Mouse (Mus musculus) liver, adult 10 weeks (tissue): ENCODE results near the gene Gm2916. TPM values are rescaled to one million over a fixed set of nuclear protein-coding genes. Genes with fewer than 3 reads are reported as not detected.

Experiments used
- polyA plus RNA-seq: library from polyadenylated mRNA; stranded (reverse); fragments of 350-450 nt; fragmentation: Illumina TruSeq; extraction: RNeasy Lipid Tissue Mini Kit (QIAGEN cat#74804); gene quantifications from one replicate; pipeline ENCODE4 v1.2.3, GENCODE M21; 2014; ENCODE audit warnings: low read depth, low replicate concordance

The Gm2916 gene
- not detected for polyA plus RNA-seq

GRCm38 (mm10) chr14:3883872-3884271 lies at the start of gene Gm2916:
TSS of gene Gm2916 (plus strand) at chr14:3884172.

GRCm38 (mm10) chr14:3845945-3846344 lies 38.0 kb upstream of the Gm2916 start, which contains the start of gene Gm3033:
TSS of gene Gm3033 (plus strand) at chr14:3846245.

GRCm38 (mm10) chr14:3931456-3931855 lies 47.5 kb downstream of the Gm2916 start, which contains the start of gene Gm3029:
TSS of gene Gm3029 (plus strand) at chr14:3931756.

GRCm38 (mm10) chr14:3963247-3963646 lies 79.3 kb downstream of the Gm2916 start, which contains the start of gene Gm3095:
TSS of gene Gm3095 (plus strand) at chr14:3963547.

Other genes starting within 250 kb of the Gm2916 start
- gene Gm3012, start 249.7 kb upstream of the Gm2916 start, polyA plus RNA-seq: not detected
- not detected for gene Gm3020, start 232.1 kb upstream of the Gm2916 start, polyA plus RNA-seq
- not detected for gene Gm3043, start 195.4 kb upstream of the Gm2916 start, polyA plus RNA-seq
- not detected for gene Gm3002, start 74.1 kb upstream of the Gm2916 start, polyA plus RNA-seq
- not detected for gene Gm3033, start 37.9 kb upstream of the Gm2916 start, polyA plus RNA-seq
- gene Gm3029, start 47.6 kb downstream of the Gm2916 start, polyA plus RNA-seq: not detected
- not detected for gene Gm3095, start 79.4 kb downstream of the Gm2916 start, polyA plus RNA-seq
- not detected for gene Gm3099, start 114.2 kb downstream of the Gm2916 start, polyA plus RNA-seq
- not detected for gene Gm5796, start 139.8 kb downstream of the Gm2916 start, polyA plus RNA-seq
- gene Gm3115, start 199.9 kb downstream of the Gm2916 start, polyA plus RNA-seq: not detected
- gene Gm8108, start 226.4 kb downstream of the Gm2916 start, polyA plus RNA-seq: not detected